Mouse (Mus musculus): ENCODE results near the gene 1700037H04Rik. TPM values are rescaled to one million over a fixed set of nuclear protein-coding genes. Genes with fewer than 3 reads are reported as not detected.

The 1700037H04Rik gene
- total and polyA plus RNA-seq, 2 experiments from 2014 or later = 35.9 to 48.3 TPM

- no peaks in the 10 kb centered on the region for H3K27me3 ChIP-seq (ENCODE audit: control insufficient read depth, insufficient read depth, low read length)
- H3K4me2 ChIP-seq (ENCODE audit: low read depth, low read length) = no peak overlapping the region
- H3K4me1 ChIP-seq (ENCODE audit: control insufficient read depth, insufficient read depth) = peaks cover 10% of the 10 kb centered on the region
- 76% methylated on average over 7 of the region's 7 CpGs for WGBS
- H3K9me3 ChIP-seq (replicated peaks; ENCODE audit: control insufficient read depth, low read length) = no peaks in the 10 kb centered on the region
- no peak overlapping the region for H3K27ac ChIP-seq (ENCODE audit: low read depth)
- H3K36me3 ChIP-seq (replicated peaks; ENCODE audit: control insufficient read depth, insufficient read depth, low read length) = peaks cover 60% of the 10 kb centered on the region
- TF ChIP-seq CTCF (IDR thresholded peaks at IDR 0.05; ENCODE audit: low read depth) (no peak), EP300 (IDR thresholded peaks at IDR 0.05; ENCODE audit: low read depth) (no peak)
- no peak overlapping the region for H3K9ac ChIP-seq (replicated peaks; ENCODE audit: low read depth, low read length)
- DNase-seq (ENCODE audit: low spot score) (no peak), ATAC-seq (ENCODE audit: insufficient read depth, low read depth) (no peak)
- no peak overlapping the region for H3K4me3 ChIP-seq (ENCODE audit: low read depth, low read length)
Measured at GRCm38 (mm10) chr2:131191005-131191390, 31.1 kb upstream of the 1700037H04Rik start.

GRCm38 (mm10) chr2:131190344-131191004 lies 30.6 kb upstream of the 1700037H04Rik start:
- H3K36me3 ChIP-seq (replicated peaks; ENCODE audit: control insufficient read depth, insufficient read depth, low read length) = peaks cover 58% of the 10 kb centered on the region
- H3K4me1 ChIP-seq (ENCODE audit: control insufficient read depth, insufficient read depth) = peaks cover 10% of the 10 kb centered on the region
- no peaks in the 10 kb centered on the region for H3K9me3 ChIP-seq (replicated peaks; ENCODE audit: control insufficient read depth, low read length)
- no peak overlapping the region for H3K9ac ChIP-seq (replicated peaks; ENCODE audit: low read depth, low read length)
- WGBS = 65% methylated on average over 10 of the region's 10 CpGs
- no peak overlapping the region for H3K4me2 ChIP-seq (ENCODE audit: low read depth, low read length)
- H3K27ac ChIP-seq (ENCODE audit: low read depth) = no peak overlapping the region
- TF ChIP-seq EP300 (IDR thresholded peaks at IDR 0.05; ENCODE audit: low read depth) (no peak), CTCF (IDR thresholded peaks at IDR 0.05; ENCODE audit: low read depth) (no peak)
- DNase-seq (ENCODE audit: low spot score) (no peak), ATAC-seq (ENCODE audit: insufficient read depth, low read depth) (no peak)
- no peaks in the 10 kb centered on the region for H3K27me3 ChIP-seq (ENCODE audit: control insufficient read depth, insufficient read depth, low read length)
- H3K4me3 ChIP-seq (ENCODE audit: low read depth, low read length) = no peak overlapping the region

- H3K9ac ChIP-seq (replicated peaks; ENCODE audit: low read depth, low read length) = no peak overlapping the region
- H3K4me3 ChIP-seq (ENCODE audit: low read depth, low read length) = no peak overlapping the region
- no peak for DNase-seq (ENCODE audit: low spot score)
- WGBS = 64% methylated on average over 5 of the region's 5 CpGs
- TF ChIP-seq CTCF (IDR thresholded peaks at IDR 0.05; ENCODE audit: low read depth) (no peak), EP300 (IDR thresholded peaks at IDR 0.05; ENCODE audit: low read depth) (no peak)
- peaks cover 10% of the 10 kb centered on the region for H3K4me1 ChIP-seq (ENCODE audit: control insufficient read depth, insufficient read depth)
- no peak overlapping the region for H3K4me2 ChIP-seq (ENCODE audit: low read depth, low read length)
- H3K27ac ChIP-seq (ENCODE audit: low read depth) = no peak overlapping the region
- H3K9me3 ChIP-seq (replicated peaks; ENCODE audit: control insufficient read depth, low read length) = no peaks in the 10 kb centered on the region
- H3K36me3 ChIP-seq (replicated peaks; ENCODE audit: control insufficient read depth, insufficient read depth, low read length) = peaks cover 50% of the 10 kb centered on the region
- ATAC-seq (ENCODE audit: insufficient read depth, low read depth) = no peak
- H3K27me3 ChIP-seq (ENCODE audit: control insufficient read depth, insufficient read depth, low read length) = no peaks in the 10 kb centered on the region
Measured at GRCm38 (mm10) chr2:131189521-131190309, 29.8 kb upstream of the 1700037H04Rik start.

GRCm38 (mm10) chr2:131188311-131188710 lies 28.4 kb upstream of the 1700037H04Rik start:
- 94% methylated on average over 5 of the region's 5 CpGs for WGBS

GRCm38 (mm10) chr2:131187602-131187922 lies 27.7 kb upstream of the 1700037H04Rik start:
- Histone ChIP-seq H3K36me3 (replicated peaks; ENCODE audit: control insufficient read depth, insufficient read depth, low read length) (peaks cover 29% of the 10 kb centered on the region), H3K27ac (ENCODE audit: low read depth) (peak overlapping the region; percentile 87; the same call in 1 of the 2 replicates), H3K4me3 (ENCODE audit: low read depth, low read length) (peak overlapping the region; percentile 76), H3K9me3 (replicated peaks; ENCODE audit: control insufficient read depth, low read length) (no peaks in the 10 kb centered on the region), H3K4me2 (ENCODE audit: low read depth, low read length) (peak overlapping the region; percentile 90), H3K9ac (replicated peaks; ENCODE audit: low read depth, low read length) (peak overlapping the region; percentile 54), H3K4me1 (ENCODE audit: control insufficient read depth, insufficient read depth) (peaks cover 10% of the 10 kb centered on the region), H3K27me3 (ENCODE audit: control insufficient read depth, insufficient read depth, low read length) (no peaks in the 10 kb centered on the region)
- TF ChIP-seq EP300 (IDR thresholded peaks at IDR 0.05; ENCODE audit: low read depth) (no peak), CTCF (IDR thresholded peaks at IDR 0.05; ENCODE audit: low read depth) (no peak)
- DNase-seq (ENCODE audit: low spot score) = no peak
- ATAC-seq (ENCODE audit: insufficient read depth, low read depth) = no peak
- WGBS = 38% methylated on average over 3 of the region's 3 CpGs

More at GRCm38 (mm10) chr2:131188311-131188710, 28.4 kb upstream of the 1700037H04Rik start:
- Histone ChIP-seq H3K27me3 (ENCODE audit: control insufficient read depth, insufficient read depth, low read length) (no peaks in the 10 kb centered on the region), H3K9ac (replicated peaks; ENCODE audit: low read depth, low read length) (no peak overlapping the region), H3K4me2 (ENCODE audit: low read depth, low read length) (peak overlapping the region; percentile 90; the same call in 1 of the 2 replicates), H3K9me3 (replicated peaks; ENCODE audit: control insufficient read depth, low read length) (no peaks in the 10 kb centered on the region), H3K4me3 (ENCODE audit: low read depth, low read length) (no peak overlapping the region), H3K27ac (ENCODE audit: low read depth) (no peak overlapping the region), H3K36me3 (replicated peaks; ENCODE audit: control insufficient read depth, insufficient read depth, low read length) (peaks cover 36% of the 10 kb centered on the region), H3K4me1 (ENCODE audit: control insufficient read depth, insufficient read depth) (peaks cover 10% of the 10 kb centered on the region)
- TF ChIP-seq CTCF (IDR thresholded peaks at IDR 0.05; ENCODE audit: low read depth) (no peak), EP300 (IDR thresholded peaks at IDR 0.05; ENCODE audit: low read depth) (no peak)
- ATAC-seq (ENCODE audit: insufficient read depth, low read depth) (no peak), DNase-seq (ENCODE audit: low spot score) (no peak)

Data from heart, postnatal 0 days (tissue).